Mouse (Mus musculus) embryonic facial prominence, embryonic 14.5 days (tissue): ENCODE results near the gene Mfsd5. TPM values are rescaled to one million over a fixed set of nuclear protein-coding genes. Genes with fewer than 3 reads are reported as not detected.
A peak's percentile ranks its signal among the peaks of the same experiment; 100 is the strongest.

ENCODE experiments used
- ATAC-seq: fragments of 200-750 bp; cut with Nextera tagmentation; 2 replicates; pipeline ENCODE4 v1.8.0; 2017; ENCODE audit warnings: low read depth, moderate number of reproducible peaks, moderate TSS enrichment
- DNase-seq: peaks from one replicate; pipeline ENCODE4 v3.0.0-alpha.2; 2015; ENCODE audit warnings: low spot score
- H3K27ac ChIP-seq: fragments of 300-500 bp; sonication (generic); replicated peaks from 2 replicates; pipeline ENCODE4 v1.5.1; 2014; ENCODE audit warnings: low read depth, mild to moderate bottlenecking, low read length, moderate library complexity
- H3K27me3 ChIP-seq: fragments of 300-500 bp; sonication (generic); replicated peaks from 2 replicates; pipeline ENCODE4 v1.6.1; 2014; ENCODE audit warnings: low read length; ENCODE audit not compliant: control insufficient read depth, insufficient read depth
- H3K36me3 ChIP-seq: fragments of 300-500 bp; sonication (generic); 2 replicates; pipeline ENCODE4 v1.6.1; 2014; ENCODE audit warnings: low read length, mixed read lengths; ENCODE audit not compliant: control insufficient read depth, insufficient read depth
- H3K4me1 ChIP-seq: fragments of 300-500 bp; sonication (generic); 2 replicates; pipeline ENCODE4 v1.6.1; 2014; ENCODE audit warnings: antibody characterized with exemption, low read length; ENCODE audit not compliant: control insufficient read depth, insufficient read depth
- H3K4me2 ChIP-seq: fragments of 300-500 bp; sonication (generic); 2 replicates; pipeline ENCODE4 v1.6.1; 2014; ENCODE audit warnings: low read depth, mild to moderate bottlenecking, low read length, moderate library complexity, mixed read lengths
- H3K4me3 ChIP-seq: fragments of 300-500 bp; sonication (generic); 2 replicates; pipeline ENCODE4 v1.5.1; 2014; ENCODE audit warnings: low read depth, mild to moderate bottlenecking, low read length
- H3K9ac ChIP-seq: fragments of 300-500 bp; sonication (generic); 2 replicates; pipeline ENCODE4 v1.6.1; 2014; ENCODE audit warnings: low read depth, mild to moderate bottlenecking, low read length, moderate library complexity, mixed read lengths
- H3K9me3 ChIP-seq: fragments of 300-500 bp; sonication (generic); 2 replicates; pipeline ENCODE4 v1.6.1; 2016; ENCODE audit warnings: low read length; ENCODE audit not compliant: control insufficient read depth
- WGBS: fragments of 180-500 bp; shearing (Covaris S2); extraction: QIAGEN DNeasy Blood & Tissue Kit; methylation state at CpG from one replicate; pipeline ENCODE4 v1.1.7; 2014; 5-methylcytosine and 5-hydroxymethylcytosine counted together
- polyA plus RNA-seq: library from polyadenylated mRNA; unstranded; fragments of >200 nt; fragmentation: Nextera tagmentation; extraction: Ambion mirVana; gene quantifications from 2 replicates; pipeline ENCODE4 v1.2.1, GENCODE M21; 2014

Gene Mfsd5
- polyA plus RNA-seq, 1 experiment from 2014 or later = 64.6 TPM

DNA sequence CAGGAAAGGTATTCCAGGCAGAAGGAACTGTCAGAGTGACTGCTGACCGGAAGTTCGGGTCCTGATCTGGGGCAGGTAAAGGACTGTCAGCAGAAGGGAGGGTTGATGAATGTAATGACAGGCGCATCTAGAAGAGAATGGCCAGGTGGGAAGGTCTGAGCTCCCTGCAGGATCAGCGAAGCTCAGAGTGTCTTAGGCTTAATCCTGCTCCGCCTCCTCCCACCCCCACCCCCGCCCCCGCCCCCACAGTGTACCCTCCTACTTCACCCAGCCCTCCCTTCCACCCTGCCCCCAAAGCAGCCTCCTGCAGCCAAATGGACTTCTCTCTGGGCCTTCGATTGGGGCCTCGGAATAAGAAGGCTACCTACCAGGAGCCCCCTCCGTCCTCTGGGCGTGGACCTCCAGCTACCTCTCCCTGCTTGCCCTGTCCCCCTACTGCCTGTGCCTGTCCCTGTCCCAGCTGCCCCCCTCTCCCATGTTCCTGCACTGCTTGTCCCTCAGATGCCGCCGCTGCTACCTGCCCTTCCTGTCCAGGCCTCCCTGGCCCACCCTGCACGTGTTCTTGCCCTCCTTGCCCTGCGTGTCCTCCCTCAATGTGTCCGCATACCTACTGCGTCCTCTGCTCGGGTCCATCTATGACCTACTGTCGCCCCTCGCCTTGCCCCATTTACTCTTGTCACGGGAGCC, 8.8 kb upstream of the Mfsd5 start, which contains the start of gene Gm9918:
Gm9918 (plus strand) TSS at position 290 of the 687 bp plus-strand sequence.
- DNase-seq (peak; percentile 4), ATAC-seq (peak; percentile 76)
- Histone ChIP-seq H3K27me3 (no peaks in the 10 kb centered on the region), H3K4me2 (peak within 1 kb of the TSS; percentile 65), H3K9ac (peak within 1 kb of the TSS; percentile 57), H3K4me1 (peaks cover 20% of the 10 kb centered on the region; the same call in 1 of the 2 replicates), H3K9me3 (no peaks in the 10 kb centered on the region), H3K4me3 (peak within 1 kb of the TSS; percentile 35), H3K27ac (no peak within 1 kb of the TSS), H3K36me3 (no peaks in the 10 kb centered on the region)
- 9% methylated on average over 19 of the region's 21 CpGs for WGBS

DNA sequence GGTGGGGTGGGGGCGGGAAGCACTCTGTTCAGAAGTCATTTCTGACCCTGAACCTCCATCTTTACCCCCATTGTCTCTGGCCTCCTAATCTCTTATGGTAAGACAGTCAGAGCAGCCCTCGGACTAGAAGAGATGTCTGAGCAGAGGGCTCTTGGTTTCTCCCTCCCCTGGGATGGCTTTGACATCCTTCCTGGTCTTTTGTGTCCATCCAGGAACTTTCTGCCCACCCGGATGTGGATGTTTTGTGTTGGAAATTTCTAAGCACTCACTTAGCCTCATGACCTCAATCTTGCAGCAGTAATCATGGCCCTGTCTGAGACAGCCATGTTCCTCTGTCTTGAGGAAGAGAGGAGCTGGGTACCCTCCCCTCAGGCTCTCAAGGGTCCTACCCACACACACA, 7.8 kb upstream of the Mfsd5 start:
- 20% methylated on average over 3 of the region's 3 CpGs for WGBS
- Histone ChIP-seq H3K27ac (no peak overlapping the region), H3K36me3 (no peaks in the 10 kb centered on the region), H3K9ac (peak overlapping the region; percentile 57; the same call in 1 of the 2 replicates), H3K4me3 (peak overlapping the region; percentile 35; the same call in 1 of the 2 replicates), H3K27me3 (no peaks in the 10 kb centered on the region), H3K9me3 (no peaks in the 10 kb centered on the region), H3K4me2 (peak overlapping the region; percentile 65), H3K4me1 (peaks cover 20% of the 10 kb centered on the region; the same call in 1 of the 2 replicates)
- no peak for ATAC-seq
- DNase-seq = peak; percentile 12

DNA sequence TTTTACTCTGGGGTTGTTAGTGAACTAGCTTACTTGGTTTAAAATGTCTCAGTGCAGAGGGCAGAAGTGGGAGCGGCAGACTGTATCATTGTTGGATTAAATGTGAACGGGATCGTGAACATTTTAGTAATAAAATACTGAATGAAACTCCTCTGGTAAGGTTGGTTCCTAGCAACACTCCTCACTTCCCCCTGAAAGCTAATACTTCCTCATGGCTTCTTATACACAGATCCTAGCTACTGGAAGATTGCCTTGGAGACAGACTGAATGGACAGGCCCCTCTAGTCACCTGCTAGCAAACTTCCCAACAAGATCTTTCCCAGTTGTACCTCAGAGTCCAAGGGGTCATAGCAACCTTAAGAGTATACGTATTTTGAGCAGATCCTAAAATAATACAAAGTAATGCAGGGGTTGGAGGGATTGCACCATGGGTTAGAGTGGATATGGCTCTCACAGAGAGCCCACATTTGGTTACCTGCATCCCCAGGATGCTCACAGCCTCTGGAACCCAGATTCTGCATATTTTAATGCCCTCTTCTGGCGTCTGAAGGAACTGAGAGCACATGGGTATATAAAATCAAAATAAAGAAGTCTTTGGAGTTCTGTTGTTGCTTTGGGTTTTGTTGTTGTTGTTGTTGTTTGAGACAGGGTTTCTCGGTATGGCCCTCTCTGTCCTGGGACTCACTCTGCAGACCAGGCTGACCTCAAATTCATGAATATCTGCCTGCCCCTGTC, 5.1 kb upstream of the Mfsd5 start:
- H3K4me2 ChIP-seq = no peak overlapping the region
- DNase-seq (no peak), ATAC-seq (no peak)
- 71% methylated on average over 6 of the region's 6 CpGs for WGBS
- H3K27ac ChIP-seq = no peak overlapping the region
- H3K9ac ChIP-seq = no peak overlapping the region
- no peaks in the 10 kb centered on the region for H3K27me3 ChIP-seq
- H3K36me3 ChIP-seq = no peaks in the 10 kb centered on the region
- H3K9me3 ChIP-seq = no peaks in the 10 kb centered on the region
- H3K4me3 ChIP-seq = no peak overlapping the region
- H3K4me1 ChIP-seq = peaks cover 20% of the 10 kb centered on the region; the same call in 1 of the 2 replicates

DNA sequence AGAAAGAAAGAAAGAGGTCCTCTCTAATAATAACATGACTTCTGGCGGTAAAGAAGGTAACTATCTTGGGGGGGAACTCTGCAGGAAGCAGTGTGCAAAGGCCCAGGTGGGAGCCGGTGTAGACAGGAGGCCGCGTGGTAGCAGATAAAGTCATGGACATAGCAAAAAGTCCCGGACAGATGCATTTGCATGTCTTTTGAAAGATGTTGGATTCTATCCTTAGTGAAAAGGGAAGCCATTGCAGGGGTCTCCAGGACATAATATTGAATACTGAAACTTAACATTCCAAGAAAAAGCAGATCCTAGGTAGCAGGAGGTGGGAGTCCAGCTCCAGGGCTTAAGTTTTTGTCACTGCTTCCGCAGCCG, 545 bp upstream of the Mfsd5 start:
- WGBS = 35% methylated on average over 7 of the region's 7 CpGs
- Histone ChIP-seq H3K4me1 (peaks cover 10% of the 10 kb centered on the region; the same call in 1 of the 2 replicates), H3K27me3 (no peaks in the 10 kb centered on the region), H3K9me3 (no peaks in the 10 kb centered on the region), H3K9ac (peak overlapping the region; percentile 81), H3K36me3 (peaks cover 27% of the 10 kb centered on the region), H3K4me3 (peak overlapping the region; percentile 85), H3K27ac (peak overlapping the region; percentile 87), H3K4me2 (peak overlapping the region; percentile 95)
- DNase-seq (no peak), ATAC-seq (no peak)

DNA sequence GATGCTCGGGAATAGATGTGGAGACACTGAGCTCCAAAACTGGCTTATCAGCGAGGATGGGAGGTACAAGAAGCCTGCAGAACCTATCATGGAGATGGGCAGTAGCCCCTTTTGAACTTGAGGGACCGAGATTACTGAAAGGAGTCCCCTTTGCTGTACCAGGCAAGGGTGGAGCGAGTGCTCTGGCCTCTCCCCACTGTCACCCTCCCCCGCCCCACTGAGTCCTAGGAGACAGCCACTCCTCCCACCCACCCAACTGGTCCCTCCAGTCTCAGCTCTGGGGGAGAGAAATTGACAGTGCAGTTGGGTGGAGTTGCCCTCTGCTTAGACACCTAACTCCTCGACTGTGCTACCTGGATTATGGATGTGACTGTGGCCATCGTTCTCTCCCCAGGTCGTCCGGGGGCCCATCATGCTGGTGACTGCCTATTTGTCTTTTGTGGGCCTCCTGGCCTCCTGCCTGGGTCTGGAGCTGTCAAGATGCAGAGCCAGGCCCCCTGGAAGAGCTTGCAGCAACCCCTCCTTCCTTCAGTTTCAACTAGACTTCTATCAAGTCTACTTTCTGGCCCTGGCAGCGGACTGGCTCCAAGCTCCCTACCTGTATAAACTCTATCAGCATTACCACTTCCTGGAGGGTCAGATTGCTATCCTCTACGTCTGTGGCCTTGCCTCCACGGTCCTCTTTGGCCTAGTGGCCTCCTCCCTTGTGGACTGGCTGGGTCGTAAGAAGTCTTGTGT, 698 bp downstream of the Mfsd5 start:
- 30% methylated on average over 9 of the region's 13 CpGs for WGBS
- Histone ChIP-seq H3K4me3 (peak overlapping the region; percentile 85), H3K27ac (peak overlapping the region; percentile 87), H3K27me3 (no peaks in the 10 kb centered on the region), H3K36me3 (peaks cover 27% of the 10 kb centered on the region), H3K9me3 (no peaks in the 10 kb centered on the region), H3K4me1 (peaks cover 10% of the 10 kb centered on the region; the same call in 1 of the 2 replicates), H3K4me2 (peak overlapping the region; percentile 95), H3K9ac (peak overlapping the region; percentile 81)
- peak; percentile 68 for DNase-seq
- peak; percentile 42 for ATAC-seq

DNA sequence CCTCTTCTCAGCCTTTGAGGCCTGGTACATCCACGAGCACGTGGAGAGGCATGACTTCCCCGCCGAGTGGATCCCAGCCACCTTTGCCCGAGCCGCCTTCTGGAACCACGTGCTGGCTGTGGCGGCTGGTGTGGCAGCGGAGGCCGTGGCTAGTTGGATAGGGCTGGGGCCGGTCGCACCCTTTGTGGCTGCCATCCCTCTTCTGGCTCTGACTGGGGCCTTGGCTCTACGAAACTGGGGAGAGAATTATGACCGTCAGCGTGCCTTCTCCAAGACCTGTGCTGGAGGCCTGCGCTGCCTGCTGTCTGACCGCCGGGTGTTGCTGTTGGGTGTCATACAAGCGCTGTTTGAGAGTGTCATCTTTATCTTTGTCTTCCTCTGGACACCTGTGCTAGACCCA, 1.4 kb downstream of the Mfsd5 start:
- 95% methylated on average over 19 of the region's 19 CpGs for WGBS
- Histone ChIP-seq H3K27me3 (no peaks in the 10 kb centered on the region), H3K27ac (no peak overlapping the region), H3K36me3 (peaks cover 27% of the 10 kb centered on the region), H3K4me3 (peak overlapping the region; percentile 85), H3K9me3 (no peaks in the 10 kb centered on the region), H3K4me1 (peaks cover 10% of the 10 kb centered on the region; the same call in 1 of the 2 replicates), H3K9ac (peak overlapping the region; percentile 81; the same call in 1 of the 2 replicates), H3K4me2 (peak overlapping the region; percentile 95)
- ATAC-seq (no peak), DNase-seq (no peak)

DNA sequence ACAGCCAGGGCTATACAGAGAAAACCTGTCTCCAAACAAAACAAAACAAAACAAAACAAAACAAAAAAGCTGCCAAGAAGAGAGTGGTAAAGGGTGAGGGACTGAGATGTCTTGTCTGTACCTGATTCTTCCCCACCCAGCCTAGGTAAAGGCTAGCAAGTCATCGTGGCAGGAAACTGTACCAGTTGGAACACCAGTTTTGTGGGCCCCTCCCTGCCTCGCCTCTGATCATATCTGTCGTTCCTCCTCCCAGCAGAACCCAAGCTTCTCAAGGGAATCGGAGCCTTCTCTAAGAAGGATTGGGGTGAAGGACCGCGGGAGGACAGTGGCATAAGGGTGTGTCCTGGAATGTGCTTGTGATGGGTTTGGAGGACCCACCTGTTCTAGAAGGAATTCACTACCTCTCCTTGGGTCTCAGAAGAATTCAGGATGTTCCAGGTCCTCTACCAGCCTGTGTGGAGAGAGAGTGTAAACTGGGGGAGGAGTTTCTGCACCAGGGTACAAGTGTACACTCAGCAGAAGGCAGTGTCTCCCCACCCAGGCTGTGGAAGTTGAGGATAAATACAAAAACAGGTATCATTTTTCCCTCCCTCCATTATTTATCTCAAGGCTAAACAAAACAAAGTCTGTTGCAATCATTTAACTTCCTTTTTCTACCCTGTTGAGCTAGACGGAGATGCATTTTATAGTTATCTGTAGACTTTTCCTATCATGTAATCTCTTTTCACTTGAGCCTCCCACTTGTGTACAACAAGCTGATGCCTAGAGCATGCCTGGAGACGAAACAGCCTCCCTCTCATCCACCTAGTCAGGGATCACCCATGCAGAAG, 3.4 kb downstream of the Mfsd5 start:
- Histone ChIP-seq H3K36me3 (peaks cover 27% of the 10 kb centered on the region), H3K4me1 (peaks cover 10% of the 10 kb centered on the region; the same call in 1 of the 2 replicates), H3K27ac (no peak overlapping the region), H3K9me3 (no peaks in the 10 kb centered on the region), H3K27me3 (no peaks in the 10 kb centered on the region), H3K4me2 (no peak overlapping the region), H3K4me3 (no peak overlapping the region), H3K9ac (no peak overlapping the region)
- DNase-seq (no peak), ATAC-seq (no peak)
- WGBS = 79% methylated on average over 8 of the region's 8 CpGs
